Mouse (Mus musculus) spleen, adult 2 months (tissue): Measurements from ENCODE around the gene Gldn.

ENCODE experiments used
- CTCF ChIP-seq: fragments of 200-500 bp; IDR thresholded peaks from 2 replicates; pipeline ENCODE4 v1.5.1; 2011; ENCODE audit warnings: mild to moderate bottlenecking, inconsistent platforms; ENCODE audit not compliant: insufficient read depth, insufficient read length, insufficient replicate concordance; ENCODE audit errors: extremely low read depth
- POLR2A ChIP-seq: fragments of 200-500 bp; IDR thresholded peaks from 2 replicates; pipeline ENCODE4 v1.6.1; 2011; ENCODE audit warnings: low read depth, low read length, inconsistent platforms

DNA sequence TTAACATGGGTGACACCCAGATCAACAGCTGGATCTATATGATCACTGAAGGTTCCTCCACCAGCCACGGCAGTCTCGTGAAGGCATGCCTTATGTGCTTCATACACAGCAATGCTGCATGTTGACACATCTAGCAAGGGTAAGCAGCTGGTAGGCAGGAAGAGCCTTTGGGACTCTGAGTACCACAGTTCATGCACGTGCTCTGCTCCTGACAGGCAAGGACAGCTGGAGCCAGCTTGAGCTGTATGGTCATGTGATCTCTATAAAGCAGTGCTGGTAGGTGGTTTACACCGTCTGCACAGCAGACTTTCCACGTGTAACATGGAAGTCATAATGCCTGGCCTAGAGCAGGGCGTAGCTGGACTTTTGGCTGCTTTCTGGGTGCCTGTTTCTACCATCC is 16.3 kb upstream of the Gldn start:
- TF ChIP-seq CTCF (no peak), POLR2A (no peak)
